Mouse (Mus musculus) stomach, embryonic 14.5 days (tissue): Measurements from ENCODE around the gene Ppcs. TPM values are rescaled to one million over a fixed set of nuclear protein-coding genes. Genes with fewer than 3 reads are reported as not detected.

Experiments used
- ATAC-seq: fragments of 200-750 bp; cut with Nextera tagmentation; 2 replicates; pipeline ENCODE4 v1.8.0; 2017; ENCODE audit warnings: low read depth, moderate TSS enrichment; ENCODE audit not compliant: insufficient number of reproducible peaks, insufficient read depth, low FRiP score
- H3K27ac ChIP-seq: fragments of 300-500 bp; sonication (generic); 2 replicates; pipeline ENCODE4 v1.5.1; 2014; ENCODE audit warnings: mild to moderate bottlenecking, low read length, moderate library complexity, mixed read lengths
- H3K27me3 ChIP-seq: fragments of 300-500 bp; sonication (generic); 2 replicates; pipeline ENCODE4 v1.6.1; 2014; ENCODE audit warnings: low read length, control low read depth, mixed read lengths; ENCODE audit not compliant: control insufficient read depth, insufficient read depth
- H3K36me3 ChIP-seq: fragments of 300-500 bp; sonication (generic); 2 replicates; pipeline ENCODE4 v1.6.1; 2014; ENCODE audit warnings: mild to moderate bottlenecking, control low read depth, low read length, moderate library complexity, mixed read lengths; ENCODE audit not compliant: control insufficient read depth, insufficient read depth
- H3K4me1 ChIP-seq: fragments of 300-500 bp; sonication (generic); 2 replicates; pipeline ENCODE4 v1.6.1; 2014; ENCODE audit warnings: low read length, control low read depth, mixed read lengths; ENCODE audit not compliant: control insufficient read depth, insufficient read depth
- H3K4me2 ChIP-seq: fragments of 300-500 bp; sonication (generic); replicated peaks from 2 replicates; pipeline ENCODE4 v1.6.1; 2014; ENCODE audit warnings: low read depth, low read length, control low read depth
- H3K4me3 ChIP-seq: fragments of 300-500 bp; sonication (generic); 2 replicates; pipeline ENCODE4 v1.5.1; 2014; ENCODE audit warnings: low read depth, low read length, control low read depth
- H3K9ac ChIP-seq: fragments of 300-500 bp; sonication (generic); replicated peaks from 2 replicates; pipeline ENCODE4 v1.6.1; 2014; ENCODE audit warnings: low read depth, mild to moderate bottlenecking, control low read depth, low read length, moderate library complexity, mixed read lengths
- H3K9me3 ChIP-seq: fragments of 300-500 bp; sonication (generic); 2 replicates; pipeline ENCODE4 v1.6.1; 2016; ENCODE audit warnings: low read depth, low read length, control low read depth; ENCODE audit not compliant: control insufficient read depth
- WGBS: fragments of 180-500 bp; shearing (Covaris S2); extraction: QIAGEN DNeasy Blood & Tissue Kit; methylation state at CpG from one replicate; pipeline ENCODE4 v1.1.7; 2014; 5-methylcytosine and 5-hydroxymethylcytosine counted together
- polyA plus RNA-seq: library from polyadenylated mRNA; unstranded; fragments of >200 nt; fragmentation: Nextera tagmentation; extraction: Ambion mirVana; gene quantifications from 2 replicates; pipeline ENCODE4 v1.2.1, GENCODE M21; 2014

Ppcs gene
- polyA plus RNA-seq, 1 experiment from 2014 or later, result 33.7 TPM

GRCm38 (mm10) chr4:119412791-119413190 is 9.4 kb downstream of the Ppcs start:
- peaks cover 3% of the 10 kb centered on the region; the same call in 1 of the 2 replicates for H3K9me3 ChIP-seq
- H3K4me1 ChIP-seq, result 0 out of 2 replicates have a peak, but pooled peaks cover 4% of the 10 kb centered on the region
- no peaks in the 10 kb centered on the region for H3K36me3 ChIP-seq
- 44% methylated on average over 6 of the region's 6 CpGs for WGBS
- H3K4me3 ChIP-seq, result no peak overlapping the region
- no peak overlapping the region for H3K4me2 ChIP-seq
- no peak overlapping the region for H3K27ac ChIP-seq
- no peak overlapping the region for H3K9ac ChIP-seq
- ATAC-seq, result peak; percentile 19; the same call in 1 of the 2 replicates
- no peaks in the 10 kb centered on the region for H3K27me3 ChIP-seq

- ATAC-seq, result no peak
- H3K4me2 ChIP-seq, result no peak overlapping the region
- 0 out of 2 replicates have a peak, but pooled peaks cover 4% of the 10 kb centered on the region for H3K4me1 ChIP-seq
- peaks cover 3% of the 10 kb centered on the region; the same call in 1 of the 2 replicates for H3K9me3 ChIP-seq
- H3K36me3 ChIP-seq, result no peaks in the 10 kb centered on the region
- H3K9ac ChIP-seq, result no peak overlapping the region
- H3K27ac ChIP-seq, result no peak overlapping the region
- no peak overlapping the region for H3K4me3 ChIP-seq
- WGBS, result 78% methylated on average over 12 of the region's 12 CpGs
- no peaks in the 10 kb centered on the region for H3K27me3 ChIP-seq
Observed at GRCm38 (mm10) chr4:119411877-119412650, 10.2 kb downstream of the Ppcs start.

GRCm38 (mm10) chr4:119403431-119403830 is 18.8 kb downstream of the Ppcs start:
- H3K4me1 ChIP-seq, result no peaks in the 10 kb centered on the region
- H3K27ac ChIP-seq, result no peak overlapping the region
- H3K9ac ChIP-seq, result no peak overlapping the region
- no peaks in the 10 kb centered on the region for H3K27me3 ChIP-seq
- no peaks in the 10 kb centered on the region for H3K36me3 ChIP-seq
- no peak for ATAC-seq
- H3K4me3 ChIP-seq, result no peak overlapping the region
- no peak overlapping the region for H3K4me2 ChIP-seq
- H3K9me3 ChIP-seq, result peaks cover 10% of the 10 kb centered on the region; the same call in 1 of the 2 replicates
- WGBS, result 86% methylated on average over 2 of the region's 2 CpGs

DNA sequence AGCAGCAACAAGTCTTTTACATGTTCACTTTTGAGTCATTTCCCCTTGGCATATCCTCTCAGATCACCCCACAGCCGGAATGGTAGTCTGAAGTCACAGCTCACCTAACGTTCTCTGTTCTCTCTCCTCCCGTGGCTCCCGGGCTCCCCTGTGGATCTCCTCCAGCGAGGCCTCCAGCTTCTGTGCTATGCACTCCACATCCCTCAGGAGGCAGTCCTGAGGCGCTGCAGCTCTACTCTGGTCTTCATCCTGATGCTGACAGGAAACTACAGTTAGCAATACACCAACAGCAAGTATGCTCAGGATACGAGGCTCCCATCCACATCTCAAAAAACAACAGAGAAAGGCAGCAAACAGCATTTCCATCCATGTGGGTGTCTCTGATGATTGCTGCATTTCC is 21.3 kb downstream of the Ppcs start:
- Histone ChIP-seq H3K4me2 (no peak overlapping the region), H3K27ac (no peak overlapping the region), H3K27me3 (no peaks in the 10 kb centered on the region), H3K36me3 (no peaks in the 10 kb centered on the region), H3K4me3 (no peak overlapping the region), H3K9me3 (0 out of 2 replicates have a peak, but pooled peaks cover 7% of the 10 kb centered on the region), H3K4me1 (no peaks in the 10 kb centered on the region), H3K9ac (no peak overlapping the region)
- 65% methylated on average over 7 of the region's 7 CpGs for WGBS
- ATAC-seq, result no peak

DNA sequence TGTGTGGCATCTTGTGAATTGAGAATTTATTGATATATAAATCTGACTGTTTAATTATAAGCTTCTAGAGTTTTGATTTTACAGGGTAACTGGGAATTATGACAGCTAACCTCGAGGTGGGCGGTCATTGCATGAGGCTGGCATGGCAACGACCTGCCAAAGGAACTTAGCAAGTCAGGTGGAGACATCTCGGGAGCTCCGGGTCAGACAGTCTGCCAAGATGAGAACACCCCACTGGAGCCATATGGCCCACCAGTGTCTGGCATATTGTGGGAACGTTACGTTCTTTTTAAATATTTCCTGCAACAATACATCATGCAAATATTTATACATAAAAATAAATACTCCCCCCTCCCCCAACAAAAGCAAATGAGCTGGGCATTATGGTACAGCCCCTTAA is 23.5 kb downstream of the Ppcs start:
- Histone ChIP-seq H3K27me3 (no peaks in the 10 kb centered on the region), H3K4me3 (no peak overlapping the region), H3K9me3 (0 out of 2 replicates have a peak, but pooled peaks cover 7% of the 10 kb centered on the region), H3K4me2 (no peak overlapping the region), H3K9ac (no peak overlapping the region), H3K36me3 (no peaks in the 10 kb centered on the region), H3K4me1 (no peaks in the 10 kb centered on the region), H3K27ac (no peak overlapping the region)
- 71% methylated on average over 7 of the region's 7 CpGs for WGBS
- ATAC-seq, result no peak

DNA sequence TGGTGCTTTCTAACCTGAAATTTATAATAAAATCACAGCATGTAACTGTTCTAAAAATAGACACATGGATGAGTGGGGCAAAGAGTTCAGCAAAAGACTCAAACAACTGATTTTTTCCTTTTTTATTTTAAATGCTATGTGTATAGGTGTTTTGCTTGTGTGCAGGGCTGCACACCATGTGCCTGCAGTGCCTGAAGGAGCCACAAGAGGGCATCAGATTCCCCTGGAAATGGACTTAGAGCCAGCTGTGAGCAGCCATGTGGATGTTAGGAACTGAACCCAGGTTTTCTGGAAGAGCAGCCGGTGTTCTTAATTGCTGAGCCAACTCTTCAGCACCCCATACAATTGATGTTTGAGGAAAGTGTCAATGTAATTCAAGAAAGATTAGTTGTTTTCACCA is 31.9 kb downstream of the Ppcs start:
- no peaks in the 10 kb centered on the region for H3K27me3 ChIP-seq
- H3K4me3 ChIP-seq, result no peak overlapping the region
- no peaks in the 10 kb centered on the region for H3K36me3 ChIP-seq
- no peak overlapping the region for H3K9ac ChIP-seq
- ATAC-seq, result no peak
- WGBS, result 82% methylated on average over 1 of the region's 1 CpGs
- no peaks in the 10 kb centered on the region for H3K9me3 ChIP-seq
- H3K4me1 ChIP-seq, result no peaks in the 10 kb centered on the region
- H3K4me2 ChIP-seq, result no peak overlapping the region
- no peak overlapping the region for H3K27ac ChIP-seq

GRCm38 (mm10) chr4:119389184-119389583 is 33.0 kb downstream of the Ppcs start:
- ATAC-seq, result no peak
- Histone ChIP-seq H3K9me3 (no peaks in the 10 kb centered on the region), H3K36me3 (no peaks in the 10 kb centered on the region), H3K9ac (no peak overlapping the region), H3K27me3 (no peaks in the 10 kb centered on the region), H3K4me3 (no peak overlapping the region), H3K4me2 (no peak overlapping the region), H3K4me1 (no peaks in the 10 kb centered on the region), H3K27ac (no peak overlapping the region)
- 73% methylated on average over 3 of the region's 3 CpGs for WGBS

DNA sequence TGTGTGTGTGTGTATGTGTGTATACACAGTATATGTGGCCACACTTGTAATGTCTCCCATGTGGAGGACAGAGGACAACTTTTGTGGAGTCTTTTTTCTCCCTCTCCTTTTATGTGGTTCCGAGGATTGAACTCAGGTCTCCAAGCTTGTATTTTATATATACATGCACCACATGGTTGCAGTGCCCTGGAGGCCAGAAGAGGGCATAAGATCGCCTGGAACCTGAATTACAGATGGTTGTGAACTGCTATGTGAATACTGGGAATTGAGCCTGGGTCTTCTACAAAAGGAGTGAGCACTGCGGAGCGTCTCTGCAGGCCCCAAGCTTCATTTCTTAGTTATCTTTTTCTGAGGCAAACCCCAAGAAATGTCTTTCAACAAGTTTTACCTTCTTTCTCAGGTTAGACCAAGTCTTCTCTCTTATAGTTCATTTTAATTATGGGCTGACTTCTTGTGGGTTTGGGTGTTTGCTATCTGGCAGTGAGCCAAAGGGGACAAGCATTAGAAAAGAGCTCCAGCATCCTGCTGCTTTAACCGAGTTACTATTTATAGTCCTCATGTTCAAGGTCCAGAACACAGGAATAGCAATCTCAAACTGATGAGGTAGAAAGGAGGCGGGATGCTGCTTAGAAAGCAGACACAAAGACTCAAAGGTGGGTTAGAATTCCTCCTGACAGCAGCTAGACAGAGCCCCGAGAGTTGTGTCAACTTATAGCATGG is 40.6 kb downstream of the Ppcs start:
- H3K9ac ChIP-seq, result no peak overlapping the region
- 75% methylated on average over 7 of the region's 7 CpGs for WGBS
- H3K36me3 ChIP-seq, result no peaks in the 10 kb centered on the region
- no peak overlapping the region for H3K27ac ChIP-seq
- H3K4me2 ChIP-seq, result no peak overlapping the region
- no peaks in the 10 kb centered on the region for H3K4me1 ChIP-seq
- no peak overlapping the region for H3K4me3 ChIP-seq
- no peaks in the 10 kb centered on the region for H3K27me3 ChIP-seq
- no peaks in the 10 kb centered on the region for H3K9me3 ChIP-seq
- ATAC-seq, result no peak
